Mouse (Mus musculus) kidney, embryonic 14.5 days (tissue): ENCODE measurements around the gene Scfd2. TPM values are rescaled to one million over a fixed set of nuclear protein-coding genes. Genes with fewer than 3 reads are reported as not detected.

ENCODE experiments used
- ATAC-seq: fragments of 200-750 bp; cut with Nextera tagmentation; 2 replicates; pipeline ENCODE4 v1.8.0; 2017; ENCODE audit warnings: moderate number of reproducible peaks, mild to moderate bottlenecking, moderate TSS enrichment, moderate library complexity; ENCODE audit not compliant: low FRiP score, low TSS enrichment
- H3K27ac ChIP-seq: fragments of 300-500 bp; sonication (generic); 2 replicates; pipeline ENCODE4 v1.5.1; 2014; ENCODE audit warnings: low read depth, mild to moderate bottlenecking, low read length, moderate library complexity, mixed read lengths
- H3K27me3 ChIP-seq: fragments of 300-500 bp; sonication (generic); 2 replicates; pipeline ENCODE4 v1.6.1; 2014; ENCODE audit warnings: mild to moderate bottlenecking, low read length; ENCODE audit not compliant: control insufficient read depth, insufficient read depth
- H3K36me3 ChIP-seq: fragments of 300-500 bp; sonication (generic); 2 replicates; pipeline ENCODE4 v1.6.1; 2014; ENCODE audit warnings: low read length, mixed read lengths; ENCODE audit not compliant: control insufficient read depth, insufficient read depth
- H3K4me1 ChIP-seq: fragments of 300-500 bp; sonication (generic); 2 replicates; pipeline ENCODE4 v1.6.1; 2014; ENCODE audit warnings: low read length, mixed read lengths; ENCODE audit not compliant: control insufficient read depth, insufficient read depth
- H3K4me2 ChIP-seq: fragments of 300-500 bp; sonication (generic); replicated peaks from 2 replicates; pipeline ENCODE4 v1.6.1; 2014; ENCODE audit warnings: low read depth, mild to moderate bottlenecking, low read length
- H3K4me3 ChIP-seq: fragments of 300-500 bp; sonication (generic); 2 replicates; pipeline ENCODE4 v1.5.1; 2014; ENCODE audit warnings: mild to moderate bottlenecking, low read length
- H3K9ac ChIP-seq: fragments of 300-500 bp; sonication (generic); 2 replicates; pipeline ENCODE4 v1.6.1; 2014; ENCODE audit warnings: low read depth, mild to moderate bottlenecking, low read length, moderate library complexity
- H3K9me3 ChIP-seq: fragments of 300-500 bp; sonication (generic); 2 replicates; pipeline ENCODE4 v1.6.1; 2016; ENCODE audit warnings: low read length; ENCODE audit not compliant: control insufficient read depth
- WGBS: fragments of 180-500 bp; shearing (Covaris S2); extraction: QIAGEN DNeasy Blood & Tissue Kit; methylation state at CpG from one replicate; pipeline ENCODE4 v1.1.7; 2014; 5-methylcytosine and 5-hydroxymethylcytosine counted together
- polyA plus RNA-seq: library from polyadenylated mRNA; unstranded; fragments of >200 nt; fragmentation: Nextera tagmentation; extraction: Ambion mirVana; gene quantifications from 2 replicates; pipeline ENCODE4 v1.2.1, GENCODE M21; 2014

Gene Scfd2
- polyA plus RNA-seq, 1 experiment from 2014 or later, result 18.3 TPM

GRCm38 (mm10) chr5:74365984-74366709 is 165.4 kb downstream of the Scfd2 start:
- H3K27me3 ChIP-seq, result no peaks in the 10 kb centered on the region
- ATAC-seq, result peak; percentile 74
- H3K4me3 ChIP-seq, result no peak overlapping the region
- H3K27ac ChIP-seq, result 0 out of 2 replicates have a peak overlapping the region, but pooled peaks have one; percentile 42
- H3K4me2 ChIP-seq, result no peak overlapping the region
- H3K36me3 ChIP-seq, result no peaks in the 10 kb centered on the region
- no peaks in the 10 kb centered on the region for H3K9me3 ChIP-seq
- no peak overlapping the region for H3K9ac ChIP-seq
- peaks cover 10% of the 10 kb centered on the region; the same call in 1 of the 2 replicates for H3K4me1 ChIP-seq
- 30% methylated on average over 4 of the region's 4 CpGs for WGBS

- Histone ChIP-seq H3K27me3 (no peaks in the 10 kb centered on the region), H3K4me1 (peaks cover 10% of the 10 kb centered on the region; the same call in 1 of the 2 replicates), H3K27ac (peak overlapping the region; percentile 42; the same call in 1 of the 2 replicates), H3K9me3 (no peaks in the 10 kb centered on the region), H3K9ac (no peak overlapping the region), H3K4me2 (no peak overlapping the region), H3K36me3 (no peaks in the 10 kb centered on the region), H3K4me3 (no peak overlapping the region)
- ATAC-seq, result no peak
- WGBS, result 35% methylated on average over 6 of the region's 6 CpGs
These were observed 166.2 kb downstream of the Scfd2 start for GRCm38 (mm10) chr5:74365408-74365807.

GRCm38 (mm10) chr5:74363296-74363695 is 168.3 kb downstream of the Scfd2 start:
- Histone ChIP-seq H3K36me3 (no peaks in the 10 kb centered on the region), H3K4me2 (no peak overlapping the region), H3K4me3 (no peak overlapping the region), H3K27ac (no peak overlapping the region), H3K9me3 (no peaks in the 10 kb centered on the region), H3K4me1 (peaks cover 10% of the 10 kb centered on the region; the same call in 1 of the 2 replicates), H3K27me3 (no peaks in the 10 kb centered on the region), H3K9ac (no peak overlapping the region)
- WGBS, result 8% methylated on average over 1 of the region's 1 CpGs
- no peak for ATAC-seq

GRCm38 (mm10) chr5:74361531-74361930 is 170.0 kb downstream of the Scfd2 start:
- Histone ChIP-seq H3K9ac (no peak overlapping the region), H3K4me1 (peaks cover 10% of the 10 kb centered on the region; the same call in 1 of the 2 replicates), H3K36me3 (no peaks in the 10 kb centered on the region), H3K4me3 (no peak overlapping the region), H3K9me3 (no peaks in the 10 kb centered on the region), H3K27ac (no peak overlapping the region), H3K27me3 (no peaks in the 10 kb centered on the region), H3K4me2 (no peak overlapping the region)
- 17% methylated on average over 5 of the region's 5 CpGs for WGBS
- ATAC-seq, result peak; percentile 52; the same call in 1 of the 2 replicates

- Histone ChIP-seq H3K4me2 (no peak overlapping the region), H3K9ac (no peak overlapping the region), H3K9me3 (no peaks in the 10 kb centered on the region), H3K27me3 (no peaks in the 10 kb centered on the region), H3K4me3 (no peak overlapping the region), H3K36me3 (no peaks in the 10 kb centered on the region), H3K27ac (no peak overlapping the region), H3K4me1 (no peaks in the 10 kb centered on the region)
- no peak for ATAC-seq
- 88% methylated on average over 8 of the region's 8 CpGs for WGBS
These were observed 173.5 kb downstream of the Scfd2 start for GRCm38 (mm10) chr5:74358033-74358432.

- 64% methylated on average over 2 of the region's 2 CpGs for WGBS
- no peak overlapping the region for H3K4me2 ChIP-seq
- ATAC-seq, result no peak
- no peak overlapping the region for H3K9ac ChIP-seq
- H3K4me1 ChIP-seq, result no peaks in the 10 kb centered on the region
- H3K4me3 ChIP-seq, result no peak overlapping the region
- no peaks in the 10 kb centered on the region for H3K27me3 ChIP-seq
- H3K36me3 ChIP-seq, result no peaks in the 10 kb centered on the region
- H3K9me3 ChIP-seq, result no peaks in the 10 kb centered on the region
- H3K27ac ChIP-seq, result no peak overlapping the region
These were observed 176.0 kb downstream of the Scfd2 start for GRCm38 (mm10) chr5:74355416-74356177.

- no peaks in the 10 kb centered on the region for H3K36me3 ChIP-seq
- no peak for ATAC-seq
- H3K4me2 ChIP-seq, result no peak overlapping the region
- no peak overlapping the region for H3K27ac ChIP-seq
- H3K9me3 ChIP-seq, result no peaks in the 10 kb centered on the region
- WGBS, result 75% methylated on average over 4 of the region's 4 CpGs
- no peak overlapping the region for H3K9ac ChIP-seq
- no peaks in the 10 kb centered on the region for H3K4me1 ChIP-seq
- H3K27me3 ChIP-seq, result no peaks in the 10 kb centered on the region
- no peak overlapping the region for H3K4me3 ChIP-seq
These were observed 180.7 kb downstream of the Scfd2 start for GRCm38 (mm10) chr5:74350909-74351308.

GRCm38 (mm10) chr5:74348079-74348870 is 183.3 kb downstream of the Scfd2 start:
- WGBS, result 80% methylated on average over 11 of the region's 11 CpGs
- no peaks in the 10 kb centered on the region for H3K4me1 ChIP-seq
- no peak overlapping the region for H3K4me2 ChIP-seq
- no peak overlapping the region for H3K9ac ChIP-seq
- H3K9me3 ChIP-seq, result no peaks in the 10 kb centered on the region
- no peaks in the 10 kb centered on the region for H3K27me3 ChIP-seq
- no peaks in the 10 kb centered on the region for H3K36me3 ChIP-seq
- no peak for ATAC-seq
- no peak overlapping the region for H3K4me3 ChIP-seq
- no peak overlapping the region for H3K27ac ChIP-seq
